Mouse (Mus musculus) liver, postnatal 0 days (tissue): ENCODE measurements around the gene Lyzl6. TPM values are rescaled to one million over a fixed set of nuclear protein-coding genes. Genes with fewer than 3 reads are reported as not detected.
"Not testable (repeated sequence)": the region's sequence is repeated elsewhere in the genome, so short reads cannot be mapped to it uniquely, and the experiment has no call there.

ENCODE experiments used
- ATAC-seq: fragments of 200-750 bp; cut with Nextera tagmentation; 2 replicates; pipeline ENCODE4 v1.8.0; 2017; ENCODE audit warnings: mild to moderate bottlenecking, moderate library complexity
- DNase-seq: peaks from one replicate; pipeline ENCODE4 v3.0.0-alpha.2; 2016
- H3K27ac ChIP-seq: fragments of 300-500 bp; sonication (generic); 2 replicates; pipeline ENCODE4 v1.5.1; 2014; ENCODE audit warnings: antibody characterized with exemption, moderate library complexity, mild to moderate bottlenecking, low read depth
- H3K27me3 ChIP-seq: fragments of 300-500 bp; sonication (generic); 2 replicates; pipeline ENCODE4 v1.6.1; 2014; ENCODE audit warnings: low read length, control low read depth, mixed read lengths; ENCODE audit not compliant: insufficient read depth
- H3K36me3 ChIP-seq: fragments of 300-500 bp; sonication (generic); replicated peaks from 2 replicates; pipeline ENCODE4 v1.6.1; 2014; ENCODE audit warnings: mild to moderate bottlenecking, control low read depth, low read length, moderate library complexity, mixed read lengths; ENCODE audit not compliant: insufficient read depth
- H3K4me1 ChIP-seq: fragments of 300-500 bp; sonication (generic); 2 replicates; pipeline ENCODE4 v1.6.1; 2014; ENCODE audit warnings: antibody characterized with exemption, mild to moderate bottlenecking, control low read depth; ENCODE audit not compliant: insufficient read depth
- H3K4me2 ChIP-seq: fragments of 300-500 bp; sonication (generic); 2 replicates; pipeline ENCODE4 v1.6.1; 2014; ENCODE audit warnings: low read depth, mild to moderate bottlenecking, low read length, moderate library complexity, mixed read lengths
- H3K4me3 ChIP-seq: fragments of 300-500 bp; sonication (generic); 2 replicates; pipeline ENCODE4 v1.5.1; 2014; ENCODE audit warnings: low read depth, low read length
- H3K9ac ChIP-seq: fragments of 300-500 bp; sonication (generic); replicated peaks from 2 replicates; pipeline ENCODE4 v1.6.1; 2014; ENCODE audit warnings: mild to moderate bottlenecking, moderate library complexity
- H3K9me3 ChIP-seq: fragments of 300-500 bp; sonication (generic); 2 replicates; pipeline ENCODE4 v1.6.1; 2016; ENCODE audit warnings: mild to moderate bottlenecking, control low read depth, low read length, mixed read lengths
- CTCF ChIP-seq: sonication (generic); IDR thresholded peaks from 2 replicates; pipeline ENCODE4 v1.5.1; 2016; ENCODE audit warnings: antibody characterized with exemption, low read depth
- EP300 ChIP-seq: IDR thresholded peaks from 2 replicates; pipeline ENCODE4 v1.6.1; 2016; ENCODE audit warnings: antibody characterized with exemption, low read depth, mild to moderate bottlenecking
- whole genome bisulfite sequencing: fragments of 180-500 bp; shearing (Covaris S2); extraction: QIAGEN DNeasy Blood & Tissue Kit; methylation state at CpG from one replicate; pipeline ENCODE4 v1.1.7; 2014; ENCODE audit not compliant: insufficient replicate concordance; 5-methylcytosine and 5-hydroxymethylcytosine counted together
- polyA plus RNA-seq: library from polyadenylated mRNA; unstranded; fragments of >200 nt; fragmentation: Nextera tagmentation; extraction: Ambion mirVana; gene quantifications from 2 replicates; pipeline ENCODE4 v1.2.1, GENCODE M21; 2015

The Lyzl6 gene
- polyA plus RNA-seq, result not detected in 2 replicates

DNA sequence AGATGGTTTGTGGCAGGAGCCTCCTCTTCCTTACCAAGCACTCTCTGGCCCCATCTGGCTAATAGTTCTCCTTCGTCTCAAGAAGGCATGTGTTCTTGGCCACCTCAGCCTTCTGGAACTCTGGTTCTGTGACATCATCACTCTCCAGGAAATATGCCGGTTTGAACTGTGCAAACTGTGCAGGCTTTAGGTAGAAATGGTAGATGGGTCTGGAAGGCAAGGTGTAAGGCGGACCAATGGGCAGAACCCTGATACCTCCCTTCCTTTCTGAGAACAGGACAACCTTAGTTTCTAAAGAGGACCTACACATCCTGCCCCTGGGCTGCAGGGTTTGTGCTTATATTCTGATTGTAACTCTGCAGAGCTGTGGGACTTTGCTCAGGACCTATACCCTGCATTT, at the start of gene Lyzl6:
Gene Lyzl6, minus strand, starts transcription at position 101 of the 400 bp plus-strand sequence.
- TF ChIP-seq EP300, result no peak
- no peak for TF ChIP-seq CTCF
- no peaks in the 10 kb centered on the region for H3K9me3 ChIP-seq
- H3K27me3 ChIP-seq, result peaks cover 11% of the 10 kb centered on the region; the same call in 1 of the 2 replicates
- no peak within 1 kb of the TSS for H3K4me3 ChIP-seq
- H3K4me2 ChIP-seq, result no peak within 1 kb of the TSS
- DNase-seq, result no peak
- ATAC-seq, result no peak
- H3K36me3 ChIP-seq, result no peaks in the 10 kb centered on the region
- no peak within 1 kb of the TSS for H3K27ac ChIP-seq
- H3K4me1 ChIP-seq, result no peaks in the 10 kb centered on the region
- no peak within 1 kb of the TSS for H3K9ac ChIP-seq
- WGBS, result 59% methylated on average over 3 of the region's 3 CpGs

DNA sequence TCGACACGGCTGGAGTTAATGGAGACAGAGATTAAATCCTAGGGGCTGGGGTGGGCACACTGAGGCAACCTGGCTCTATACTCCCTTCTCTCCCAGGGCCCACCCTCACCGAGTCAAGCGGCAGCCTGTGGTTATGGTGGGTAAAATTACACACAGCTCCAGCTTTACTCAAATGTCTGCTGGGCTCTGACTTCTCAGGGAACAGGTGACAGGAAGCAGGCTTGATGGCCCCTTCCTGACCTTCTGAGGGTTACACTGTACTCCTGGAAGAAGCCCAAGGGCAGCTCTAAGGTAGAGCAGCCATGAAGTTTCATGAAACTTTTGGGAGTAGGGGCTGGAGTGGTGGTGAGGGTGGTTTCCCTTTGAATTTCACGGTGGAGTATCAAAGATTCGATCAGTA, 48.0 kb upstream of the Lyzl6 start:
- H3K27ac ChIP-seq, result no peak overlapping the region
- peaks cover 10% of the 10 kb centered on the region for H3K4me1 ChIP-seq

DNA sequence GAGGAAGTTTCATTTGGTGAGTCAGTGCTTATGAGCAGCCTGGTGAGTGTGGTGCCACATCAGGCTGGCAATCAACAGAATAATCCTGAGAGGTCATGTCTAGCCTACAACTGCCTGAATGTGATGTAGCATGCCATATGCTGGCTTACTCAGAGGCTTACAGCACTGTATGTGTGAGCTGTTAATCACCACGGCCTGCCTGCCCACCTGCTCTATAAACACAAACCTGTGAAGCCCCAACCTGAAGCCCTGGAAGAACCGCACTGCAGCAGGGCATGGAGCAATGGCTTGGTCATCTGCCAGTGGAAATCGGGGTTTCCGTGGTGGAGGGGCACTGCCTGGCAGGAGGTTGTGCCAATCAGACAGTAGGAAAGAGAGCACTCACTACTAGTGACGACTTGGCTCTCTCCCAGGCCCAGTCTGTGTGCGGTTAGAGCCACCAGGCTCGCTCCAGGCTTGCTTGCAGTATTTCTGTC, 46.6 kb upstream of the Lyzl6 start:
- Histone ChIP-seq H3K27ac (no peak overlapping the region), H3K9me3 (no peaks in the 10 kb centered on the region), H3K27me3 (no peaks in the 10 kb centered on the region), H3K36me3 (peaks cover 68% of the 10 kb centered on the region), H3K4me1 (peaks cover 7% of the 10 kb centered on the region), H3K4me2 (no peak overlapping the region), H3K9ac (no peak overlapping the region), H3K4me3 (no peak overlapping the region)
- no peak for TF ChIP-seq EP300
- no peak for TF ChIP-seq CTCF
- ATAC-seq (no peak), DNase-seq (no peak)
- WGBS, result 86% methylated on average over 7 of the region's 7 CpGs

More for the DNA sequence above, 48.0 kb upstream of the Lyzl6 start:
- 65% methylated on average over 6 of the region's 6 CpGs for WGBS
- TF ChIP-seq CTCF, result no peak
- no peak for TF ChIP-seq EP300
- Histone ChIP-seq H3K4me3 (no peak overlapping the region), H3K9me3 (no peaks in the 10 kb centered on the region), H3K36me3 (peaks cover 56% of the 10 kb centered on the region), H3K27me3 (no peaks in the 10 kb centered on the region), H3K4me2 (no peak overlapping the region), H3K9ac (no peak overlapping the region)
- ATAC-seq, result no peak
- DNase-seq, result no peak

DNA sequence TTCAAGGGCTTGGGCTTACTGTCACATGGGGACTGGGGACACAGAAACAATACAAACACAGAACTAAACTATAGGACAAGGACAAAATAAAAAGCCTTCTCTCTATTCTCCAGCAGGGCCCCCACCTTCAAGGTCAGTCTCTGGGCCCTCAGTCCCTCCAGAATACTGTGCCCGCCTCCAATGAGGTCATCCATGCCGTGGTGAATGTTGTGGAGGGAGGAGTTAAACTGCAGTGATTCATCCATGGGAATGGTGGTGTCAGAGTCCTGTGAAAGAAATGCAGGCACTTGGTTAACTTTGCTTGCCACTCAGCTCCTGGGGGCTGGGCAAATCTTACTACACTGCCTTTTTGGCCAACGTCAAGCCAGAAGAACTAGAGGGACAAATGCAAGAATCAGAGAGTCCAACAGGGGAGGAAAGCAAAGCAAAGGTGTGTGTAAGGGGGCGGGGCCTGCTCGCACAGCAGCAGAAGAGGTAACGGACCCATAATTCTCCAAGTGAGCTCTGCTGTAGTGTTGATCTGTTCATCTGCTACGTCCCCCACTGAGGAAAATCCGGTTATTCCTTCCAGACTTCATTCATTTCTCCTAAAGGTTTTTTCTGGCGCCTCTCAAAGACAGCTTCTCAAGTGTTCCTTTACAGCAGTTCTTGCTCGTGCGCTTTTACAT, 45.1 kb upstream of the Lyzl6 start:
- no peak overlapping the region for H3K9ac ChIP-seq
- 83% methylated on average over 11 of the region's 11 CpGs for WGBS
- no peak for TF ChIP-seq CTCF
- ATAC-seq, result no peak
- H3K9me3 ChIP-seq, result no peaks in the 10 kb centered on the region
- no peak overlapping the region for H3K27ac ChIP-seq
- H3K27me3 ChIP-seq, result no peaks in the 10 kb centered on the region
- H3K4me1 ChIP-seq, result no peaks in the 10 kb centered on the region
- no peak overlapping the region for H3K4me2 ChIP-seq
- H3K4me3 ChIP-seq, result no peak overlapping the region
- H3K36me3 ChIP-seq, result peaks cover 81% of the 10 kb centered on the region
- no peak for DNase-seq

DNA sequence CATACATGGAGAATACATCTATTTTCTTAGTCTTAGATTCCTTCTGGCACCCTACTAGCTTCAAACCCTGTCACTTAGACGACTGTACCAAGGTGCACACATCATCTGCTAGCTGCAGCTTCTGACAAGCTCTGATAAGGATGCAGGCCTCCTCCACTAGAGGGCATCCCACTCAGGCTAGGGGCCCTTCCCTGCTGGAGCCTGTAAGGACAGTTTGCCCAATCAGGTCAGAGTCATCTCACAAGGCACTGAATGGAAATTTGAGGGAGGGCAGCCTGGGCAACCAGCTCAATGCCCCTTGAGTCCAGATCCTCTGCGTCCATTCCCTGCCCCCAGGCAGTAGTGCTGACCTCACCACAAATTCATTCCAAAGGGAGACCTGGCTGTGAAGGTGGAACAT, 38.4 kb upstream of the Lyzl6 start:
- H3K27me3 ChIP-seq, H3K27ac ChIP-seq, H3K9ac ChIP-seq, H3K4me2 ChIP-seq, ATAC-seq, H3K4me1 ChIP-seq, H3K4me3 ChIP-seq, H3K9me3 ChIP-seq: not testable (repeated sequence)
- WGBS, result 33% methylated on average over 2 of the region's 2 CpGs
- peaks cover 39% of the 10 kb centered on the region for H3K36me3 ChIP-seq
- peak; percentile 64 for TF ChIP-seq CTCF
- peak; percentile 55 for DNase-seq

DNA sequence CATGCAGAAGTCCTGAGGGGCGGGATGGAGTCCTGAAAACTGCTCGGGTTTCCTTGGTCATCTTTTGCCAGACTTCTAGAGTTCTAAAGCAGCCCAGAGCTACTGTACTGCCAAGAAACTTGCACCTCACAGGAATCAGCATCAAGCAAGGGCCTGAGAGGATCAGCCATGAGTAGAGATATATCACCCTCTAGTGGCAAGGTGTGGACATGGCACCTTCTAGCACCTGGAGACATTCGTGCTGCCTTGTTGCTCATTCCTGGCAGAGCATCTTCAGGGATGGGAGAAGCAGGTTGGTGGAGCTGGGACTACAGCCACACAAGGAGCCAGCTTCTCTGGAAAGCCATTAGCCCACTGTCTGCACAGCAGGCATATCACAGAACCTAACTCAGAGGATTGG, 36.9 kb upstream of the Lyzl6 start:
- no peak overlapping the region for H3K4me2 ChIP-seq
- no peaks in the 10 kb centered on the region for H3K9me3 ChIP-seq
- no peak overlapping the region for H3K4me3 ChIP-seq
- no peaks in the 10 kb centered on the region for H3K27me3 ChIP-seq
- no peaks in the 10 kb centered on the region for H3K4me1 ChIP-seq
- no peak for TF ChIP-seq EP300
- peak; percentile 85 for TF ChIP-seq CTCF
- peaks cover 25% of the 10 kb centered on the region for H3K36me3 ChIP-seq
- no peak overlapping the region for H3K9ac ChIP-seq
- no peak overlapping the region for H3K27ac ChIP-seq
- no peak for ATAC-seq
- peak; percentile 55 for DNase-seq
- WGBS, result 48% methylated on average over 3 of the region's 3 CpGs
